Mouse (Mus musculus): ENCODE measurements around the gene AU018091.
"Not testable (repeated sequence)": the region's sequence is repeated elsewhere in the genome, so short reads cannot be mapped to it uniquely, and the experiment has no call there.

The AU018091 gene

GRCm38 (mm10) chr7:3168925-3169324 is at the start of gene AU018091:
AU018091 (minus strand) TSS chr7:3169203.
- DNase-seq = no peak

- DNase-seq = no peak
Observed at GRCm38 (mm10) chr7:3217546-3218056, 48.6 kb upstream of the AU018091 start.

- DNase-seq = no peak
Observed at GRCm38 (mm10) chr7:3216331-3216730, 47.3 kb upstream of the AU018091 start.

GRCm38 (mm10) chr7:3213557-3213956 is 44.6 kb upstream of the AU018091 start:
- DNase-seq = no peak

GRCm38 (mm10) chr7:3213156-3213555 is 44.2 kb upstream of the AU018091 start:
- DNase-seq = no peak

- DNase-seq = no peak
Observed at GRCm38 (mm10) chr7:3212002-3212790, 43.2 kb upstream of the AU018091 start.

- DNase-seq = no peak
Observed at GRCm38 (mm10) chr7:3211518-3211917, 42.5 kb upstream of the AU018091 start.

- DNase-seq = no peak
Observed at GRCm38 (mm10) chr7:3210605-3211004, 41.6 kb upstream of the AU018091 start.

GRCm38 (mm10) chr7:3206520-3206919 is 37.5 kb upstream of the AU018091 start:
- DNase-seq = no peak

GRCm38 (mm10) chr7:3204628-3205027 is 35.6 kb upstream of the AU018091 start:
- no peak for DNase-seq

- no peak for DNase-seq
Observed at GRCm38 (mm10) chr7:3203890-3204289, 34.9 kb upstream of the AU018091 start.

- no peak for DNase-seq
Observed at GRCm38 (mm10) chr7:3201134-3201705, 32.2 kb upstream of the AU018091 start.

GRCm38 (mm10) chr7:3198884-3199283 is 29.9 kb upstream of the AU018091 start:
- DNase-seq = no peak

GRCm38 (mm10) chr7:3195850-3196249 is 26.8 kb upstream of the AU018091 start:
- no peak for DNase-seq

GRCm38 (mm10) chr7:3194531-3194930 is 25.5 kb upstream of the AU018091 start:
- DNase-seq = no peak

- DNase-seq = peak; percentile 12
Observed at GRCm38 (mm10) chr7:3193905-3194304, 24.9 kb upstream of the AU018091 start.

- DNase-seq = no peak
Observed at GRCm38 (mm10) chr7:3193049-3193632, 24.1 kb upstream of the AU018091 start.

GRCm38 (mm10) chr7:3191971-3192498 is 23.0 kb upstream of the AU018091 start:
- DNase-seq = no peak

- not testable (repeated sequence) for DNase-seq
Observed at GRCm38 (mm10) chr7:3186726-3187125, 17.7 kb upstream of the AU018091 start.

GRCm38 (mm10) chr7:3186136-3186535 is 17.1 kb upstream of the AU018091 start:
- no peak for DNase-seq

GRCm38 (mm10) chr7:3184394-3184793 is 15.4 kb upstream of the AU018091 start:
- DNase-seq = no peak

GRCm38 (mm10) chr7:3180958-3181357 is 12.0 kb upstream of the AU018091 start:
- not testable (repeated sequence) for DNase-seq

- no peak for DNase-seq
Observed at GRCm38 (mm10) chr7:3168296-3168695, 707 bp downstream of the AU018091 start.

- no peak for DNase-seq
Observed at GRCm38 (mm10) chr7:3166270-3166669, 2.7 kb downstream of the AU018091 start.

All from right cerebral cortex, postnatal 25 days (tissue).